Mouse (Mus musculus): Measurements from ENCODE around the gene Oat. TPM values are rescaled to one million over a fixed set of nuclear protein-coding genes. Genes with fewer than 3 reads are reported as not detected.
A peak's percentile ranks its signal among the peaks of the same experiment; 100 is the strongest.

The Oat gene
- polyA plus RNA-seq, 1 experiment from 2014 or later = 107 TPM

- no peaks in the 10 kb centered on the region for H3K27me3 ChIP-seq (ENCODE audit: control insufficient read depth, insufficient read depth, low read length)
These were observed 34.5 kb upstream of the Oat start, which contains the start of gene Lhpp for GRCm38 (mm10) chr7:132610468-132611318. Gene Lhpp (plus strand): TSS chr7:132610638.

GRCm38 (mm10) chr7:132608316-132609020, 32.3 kb upstream of the Oat start:
- no peak for ATAC-seq (ENCODE audit: low FRiP score)
- no peaks in the 10 kb centered on the region for H3K4me1 ChIP-seq (replicated peaks; ENCODE audit: control insufficient read depth, insufficient read depth, low read length)
- WGBS = 89% methylated on average over 4 of the region's 4 CpGs

More at GRCm38 (mm10) chr7:132610468-132611318, 34.5 kb upstream of the Oat start, which contains the start of gene Lhpp:
- Histone ChIP-seq H3K36me3 (replicated peaks; ENCODE audit: control insufficient read depth, insufficient read depth) (no peaks in the 10 kb centered on the region), H3K9ac (peak within 1 kb of the TSS; percentile 63), H3K4me3 (replicated peaks; ENCODE audit: low read length) (peak within 1 kb of the TSS; percentile 53), H3K9me3 (ENCODE audit: control insufficient read depth, low read length) (no peaks in the 10 kb centered on the region), H3K27ac (no peak within 1 kb of the TSS), H3K4me1 (replicated peaks; ENCODE audit: control insufficient read depth, insufficient read depth, low read length) (no peaks in the 10 kb centered on the region), H3K4me2 (replicated peaks) (peak within 1 kb of the TSS; percentile 60)
- WGBS = 9% methylated on average over 44 of the region's 44 CpGs
- peak; percentile 82 for ATAC-seq (ENCODE audit: low FRiP score)
- peak; percentile 80 for DNase-seq (ENCODE audit: low spot score)

GRCm38 (mm10) chr7:132605689-132606088, 29.5 kb upstream of the Oat start:
- ATAC-seq (ENCODE audit: low FRiP score) = no peak
- H3K27ac ChIP-seq = no peak overlapping the region
- no peak for DNase-seq (ENCODE audit: low spot score)
- no peak overlapping the region for H3K4me2 ChIP-seq (replicated peaks)
- no peak overlapping the region for H3K4me3 ChIP-seq (replicated peaks; ENCODE audit: low read length)
- no peaks in the 10 kb centered on the region for H3K36me3 ChIP-seq (replicated peaks; ENCODE audit: control insufficient read depth, insufficient read depth)
- WGBS = 61% methylated on average over 5 of the region's 5 CpGs
- H3K27me3 ChIP-seq (ENCODE audit: control insufficient read depth, insufficient read depth, low read length) = peaks cover 24% of the 10 kb centered on the region
- no peaks in the 10 kb centered on the region for H3K4me1 ChIP-seq (replicated peaks; ENCODE audit: control insufficient read depth, insufficient read depth, low read length)
- no peak overlapping the region for H3K9ac ChIP-seq
- no peaks in the 10 kb centered on the region for H3K9me3 ChIP-seq (ENCODE audit: control insufficient read depth, low read length)

More at GRCm38 (mm10) chr7:132608316-132609020, 32.3 kb upstream of the Oat start:
- Histone ChIP-seq H3K27me3 (ENCODE audit: control insufficient read depth, insufficient read depth, low read length) (0 out of 2 replicates have a peak, but pooled peaks cover under 1% of the 10 kb centered on the region), H3K4me3 (replicated peaks; ENCODE audit: low read length) (no peak overlapping the region), H3K4me2 (replicated peaks) (no peak overlapping the region), H3K27ac (no peak overlapping the region), H3K9ac (no peak overlapping the region), H3K36me3 (replicated peaks; ENCODE audit: control insufficient read depth, insufficient read depth) (no peaks in the 10 kb centered on the region), H3K9me3 (ENCODE audit: control insufficient read depth, low read length) (no peaks in the 10 kb centered on the region)
- DNase-seq (ENCODE audit: low spot score) = no peak

- H3K36me3 ChIP-seq (replicated peaks; ENCODE audit: control insufficient read depth, insufficient read depth) = no peaks in the 10 kb centered on the region
- H3K27ac ChIP-seq = no peak overlapping the region
- no peak overlapping the region for H3K4me3 ChIP-seq (replicated peaks; ENCODE audit: low read length)
- peaks cover 33% of the 10 kb centered on the region for H3K27me3 ChIP-seq (ENCODE audit: control insufficient read depth, insufficient read depth, low read length)
- ATAC-seq (ENCODE audit: low FRiP score) (no peak), DNase-seq (ENCODE audit: low spot score) (no peak)
- no peaks in the 10 kb centered on the region for H3K9me3 ChIP-seq (ENCODE audit: control insufficient read depth, low read length)
- WGBS = 85% methylated on average over 4 of the region's 4 CpGs
- H3K4me2 ChIP-seq (replicated peaks) = no peak overlapping the region
- peaks cover 8% of the 10 kb centered on the region; the same call in 1 of the 2 replicates for H3K4me1 ChIP-seq (replicated peaks; ENCODE audit: control insufficient read depth, insufficient read depth, low read length)
- no peak overlapping the region for H3K9ac ChIP-seq
These were observed 28.5 kb upstream of the Oat start for GRCm38 (mm10) chr7:132604720-132605119.

GRCm38 (mm10) chr7:132600926-132601325, 24.7 kb upstream of the Oat start:
- Histone ChIP-seq H3K9me3 (ENCODE audit: control insufficient read depth, low read length) (no peaks in the 10 kb centered on the region), H3K27ac (no peak overlapping the region), H3K4me2 (replicated peaks) (no peak overlapping the region), H3K4me3 (replicated peaks; ENCODE audit: low read length) (no peak overlapping the region), H3K4me1 (replicated peaks; ENCODE audit: control insufficient read depth, insufficient read depth, low read length) (peaks cover 28% of the 10 kb centered on the region), H3K9ac (no peak overlapping the region), H3K27me3 (ENCODE audit: control insufficient read depth, insufficient read depth, low read length) (peaks cover 71% of the 10 kb centered on the region), H3K36me3 (replicated peaks; ENCODE audit: control insufficient read depth, insufficient read depth) (no peaks in the 10 kb centered on the region)
- no peak for DNase-seq (ENCODE audit: low spot score)
- ATAC-seq (ENCODE audit: low FRiP score) = no peak
- WGBS = 10% methylated on average over 8 of the region's 8 CpGs

GRCm38 (mm10) chr7:132600026-132600425, 23.8 kb upstream of the Oat start:
- no peak overlapping the region for H3K27ac ChIP-seq
- H3K36me3 ChIP-seq (replicated peaks; ENCODE audit: control insufficient read depth, insufficient read depth) = no peaks in the 10 kb centered on the region
- WGBS = 1% methylated on average over 9 of the region's 9 CpGs
- H3K4me1 ChIP-seq (replicated peaks; ENCODE audit: control insufficient read depth, insufficient read depth, low read length) = peaks cover 28% of the 10 kb centered on the region
- peak overlapping the region; percentile 62 for H3K4me2 ChIP-seq (replicated peaks)
- DNase-seq (ENCODE audit: low spot score) = no peak
- peak overlapping the region; percentile 28 for H3K4me3 ChIP-seq (replicated peaks; ENCODE audit: low read length)
- H3K9me3 ChIP-seq (ENCODE audit: control insufficient read depth, low read length) = no peaks in the 10 kb centered on the region
- no peak overlapping the region; the same call in 1 of the 2 replicates for H3K9ac ChIP-seq
- no peak for ATAC-seq (ENCODE audit: low FRiP score)
- peaks cover 80% of the 10 kb centered on the region for H3K27me3 ChIP-seq (ENCODE audit: control insufficient read depth, insufficient read depth, low read length)

- Histone ChIP-seq H3K27me3 (ENCODE audit: control insufficient read depth, insufficient read depth, low read length) (peaks cover 80% of the 10 kb centered on the region), H3K27ac (no peak within 1 kb of the TSS), H3K9me3 (ENCODE audit: control insufficient read depth, low read length) (no peaks in the 10 kb centered on the region), H3K4me3 (replicated peaks; ENCODE audit: low read length) (peak within 1 kb of the TSS; percentile 28), H3K4me2 (replicated peaks) (peak within 1 kb of the TSS; percentile 62), H3K4me1 (replicated peaks; ENCODE audit: control insufficient read depth, insufficient read depth, low read length) (peaks cover 28% of the 10 kb centered on the region), H3K9ac (peak within 1 kb of the TSS; percentile 16; the same call in 1 of the 2 replicates), H3K36me3 (replicated peaks; ENCODE audit: control insufficient read depth, insufficient read depth) (no peaks in the 10 kb centered on the region)
- DNase-seq (ENCODE audit: low spot score) = no peak
- WGBS = under 1% methylated on average over 50 of the region's 52 CpGs
- no peak for ATAC-seq (ENCODE audit: low FRiP score)
These were observed 23.1 kb upstream of the Oat start, which contains the start of gene Nkx1-2 for GRCm38 (mm10) chr7:132599071-132599975. Gene Nkx1-2 (minus strand): TSS chr7:132599637.

- DNase-seq (ENCODE audit: low spot score) (peak; percentile 60), ATAC-seq (ENCODE audit: low FRiP score) (no peak)
- H3K4me1 ChIP-seq (replicated peaks; ENCODE audit: control insufficient read depth, insufficient read depth, low read length) = peaks cover 28% of the 10 kb centered on the region
- WGBS = 1% methylated on average over 58 of the region's 60 CpGs
- H3K27me3 ChIP-seq (ENCODE audit: control insufficient read depth, insufficient read depth, low read length) = peaks cover 74% of the 10 kb centered on the region
- H3K27ac ChIP-seq = no peak overlapping the region
- peak overlapping the region; percentile 85 for H3K4me2 ChIP-seq (replicated peaks)
- H3K36me3 ChIP-seq (replicated peaks; ENCODE audit: control insufficient read depth, insufficient read depth) = no peaks in the 10 kb centered on the region
- peak overlapping the region; percentile 43 for H3K4me3 ChIP-seq (replicated peaks; ENCODE audit: low read length)
- no peaks in the 10 kb centered on the region for H3K9me3 ChIP-seq (ENCODE audit: control insufficient read depth, low read length)
- peak overlapping the region; percentile 41 for H3K9ac ChIP-seq
These were observed 21.2 kb upstream of the Oat start for GRCm38 (mm10) chr7:132597251-132598041.

All from hindbrain, embryonic 14.5 days (tissue).